Mouse (Mus musculus) embryo, embryonic 10.5 days (tissue): ENCODE data around the gene Asl.

Experiments
- DNase-seq: peaks from one replicate; pipeline ENCODE4 v3.0.0-alpha.2; 2015; ENCODE audit warnings: low spot score

Gene Asl

GRCm38 (mm10) chr5:130029142-130029897 is at the start of gene Asl, which contains the start of gene Crcp:
Gene Asl (minus strand): TSS chr5:130029247.
Gene Crcp (plus strand): TSS chr5:130029290.
- peak; percentile 86 for DNase-seq

DNA sequence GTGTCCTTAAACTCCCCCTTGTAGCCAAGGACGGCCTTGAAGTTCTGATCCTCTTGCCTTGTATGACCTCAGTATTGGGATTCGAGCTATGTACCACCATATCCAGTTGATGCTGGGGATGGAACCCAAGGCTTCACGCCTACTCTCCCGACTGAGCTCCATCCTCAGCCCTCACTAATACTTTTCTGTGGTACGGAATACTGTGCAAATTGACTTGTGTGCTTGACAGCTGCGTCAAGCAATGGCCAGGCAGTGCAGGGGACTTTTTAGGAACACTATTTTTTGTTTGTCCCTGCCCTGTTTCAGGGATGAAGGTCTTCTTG is 49.7 kb upstream of the Asl start:
- DNase-seq, result no peak

DNA sequence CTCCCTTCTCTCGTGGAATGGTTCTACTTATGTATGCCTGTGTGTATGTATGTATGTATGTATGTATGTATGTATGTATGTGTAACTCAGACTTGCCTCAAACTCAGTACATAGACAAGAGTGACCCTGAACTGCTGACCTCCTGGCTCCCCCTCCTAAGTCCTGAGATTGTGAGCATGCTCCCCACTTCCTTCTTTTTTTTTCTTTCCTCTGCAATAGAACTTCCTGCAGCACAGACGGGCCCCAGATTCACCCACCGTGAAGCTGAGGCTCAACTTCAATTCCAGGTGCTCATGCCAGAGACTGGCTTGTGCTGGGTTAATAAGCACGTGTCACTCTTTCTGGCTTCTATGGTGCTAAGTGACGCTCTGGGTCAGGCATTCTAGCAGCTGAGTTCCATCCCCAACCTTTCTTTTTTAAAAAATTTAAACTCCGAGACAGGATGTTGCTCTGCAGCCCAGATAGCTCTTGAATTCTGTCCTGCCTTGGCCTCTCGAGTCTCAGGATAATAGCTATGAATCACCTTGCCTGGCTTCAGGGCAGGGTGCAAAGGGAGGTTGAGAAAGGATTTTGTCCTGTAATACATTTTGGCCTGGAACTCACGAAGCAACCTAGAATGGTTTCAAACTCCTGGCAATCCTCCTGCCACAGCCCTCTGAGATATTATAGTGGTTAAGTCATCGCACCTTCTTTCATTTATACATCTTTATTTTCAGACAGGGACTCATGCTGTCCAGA is 49.2 kb upstream of the Asl start:
- no peak for DNase-seq

- no peak for DNase-seq
These were observed 47.3 kb upstream of the Asl start for GRCm38 (mm10) chr5:130076396-130076795.

DNA sequence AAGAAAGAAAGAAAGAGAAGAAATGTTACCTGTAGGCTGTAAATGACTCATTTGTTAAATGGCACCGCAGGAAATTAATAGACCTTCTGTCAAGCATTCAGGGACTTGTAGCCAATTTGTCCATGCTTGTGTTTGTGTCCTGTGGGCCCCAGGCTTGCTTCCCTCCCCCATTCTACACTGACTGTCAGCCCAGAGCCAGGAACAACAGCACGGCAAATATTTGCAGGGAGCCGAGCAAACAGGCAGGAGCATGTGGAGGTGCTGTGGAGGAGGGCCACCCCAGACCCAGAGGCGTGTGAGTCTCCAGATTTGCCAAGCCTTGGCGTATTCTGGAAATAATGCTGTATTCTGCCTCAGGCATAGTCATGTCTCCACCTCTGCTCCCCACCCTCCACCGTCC is 45.4 kb upstream of the Asl start:
- DNase-seq, result no peak

- no peak for DNase-seq
These were observed 44.0 kb upstream of the Asl start, which contains the start of gene Tpst1 for GRCm38 (mm10) chr5:130073026-130073425. Gene Tpst1 (plus strand): TSS chr5:130073326.

GRCm38 (mm10) chr5:130067841-130068264 is 38.8 kb upstream of the Asl start:
- no peak for DNase-seq

GRCm38 (mm10) chr5:130065579-130065978 is 36.5 kb upstream of the Asl start:
- peak; percentile 20 for DNase-seq

DNA sequence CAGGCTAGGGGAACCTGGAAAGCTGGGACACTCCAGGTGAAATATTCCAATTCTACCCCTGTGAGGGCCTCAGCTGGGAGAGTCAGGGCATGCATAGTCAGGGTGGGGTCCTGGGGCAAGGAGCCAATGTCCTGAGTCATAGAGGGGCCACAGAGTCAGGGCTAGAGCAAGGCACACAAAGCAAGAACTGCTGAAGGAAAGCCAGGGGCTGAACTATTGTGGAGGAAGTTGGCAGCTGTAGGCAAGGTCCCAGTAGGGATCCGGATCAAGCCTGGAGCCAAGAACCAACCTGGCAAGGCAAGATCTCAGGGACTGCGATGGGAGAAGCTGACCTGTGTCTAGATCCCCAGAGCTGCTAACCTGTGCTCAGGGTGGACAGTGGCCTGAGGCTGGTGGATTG is 34.7 kb upstream of the Asl start:
- no peak for DNase-seq

DNA sequence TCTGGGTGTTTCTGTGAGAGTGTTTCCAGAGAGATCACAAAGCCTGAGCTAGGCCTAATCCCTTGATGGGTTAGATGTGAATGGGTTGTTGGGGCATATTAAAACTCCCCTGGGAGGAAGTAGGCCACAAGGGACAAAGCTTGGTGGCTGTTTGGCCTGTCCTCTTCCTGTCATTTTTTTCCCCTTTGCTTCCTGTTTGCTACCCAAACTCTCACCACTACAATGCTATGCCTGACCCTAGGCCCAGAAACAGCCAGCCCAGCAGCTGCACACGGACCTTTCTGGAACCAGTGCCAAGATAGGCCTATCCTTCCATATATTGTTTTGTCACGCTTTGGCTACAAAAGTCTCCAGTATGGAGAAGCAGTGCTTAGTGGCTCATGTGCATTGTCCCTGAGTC is 33.0 kb upstream of the Asl start:
- no peak for DNase-seq

GRCm38 (mm10) chr5:130060329-130060665 is 31.2 kb upstream of the Asl start:
- no peak for DNase-seq

DNA sequence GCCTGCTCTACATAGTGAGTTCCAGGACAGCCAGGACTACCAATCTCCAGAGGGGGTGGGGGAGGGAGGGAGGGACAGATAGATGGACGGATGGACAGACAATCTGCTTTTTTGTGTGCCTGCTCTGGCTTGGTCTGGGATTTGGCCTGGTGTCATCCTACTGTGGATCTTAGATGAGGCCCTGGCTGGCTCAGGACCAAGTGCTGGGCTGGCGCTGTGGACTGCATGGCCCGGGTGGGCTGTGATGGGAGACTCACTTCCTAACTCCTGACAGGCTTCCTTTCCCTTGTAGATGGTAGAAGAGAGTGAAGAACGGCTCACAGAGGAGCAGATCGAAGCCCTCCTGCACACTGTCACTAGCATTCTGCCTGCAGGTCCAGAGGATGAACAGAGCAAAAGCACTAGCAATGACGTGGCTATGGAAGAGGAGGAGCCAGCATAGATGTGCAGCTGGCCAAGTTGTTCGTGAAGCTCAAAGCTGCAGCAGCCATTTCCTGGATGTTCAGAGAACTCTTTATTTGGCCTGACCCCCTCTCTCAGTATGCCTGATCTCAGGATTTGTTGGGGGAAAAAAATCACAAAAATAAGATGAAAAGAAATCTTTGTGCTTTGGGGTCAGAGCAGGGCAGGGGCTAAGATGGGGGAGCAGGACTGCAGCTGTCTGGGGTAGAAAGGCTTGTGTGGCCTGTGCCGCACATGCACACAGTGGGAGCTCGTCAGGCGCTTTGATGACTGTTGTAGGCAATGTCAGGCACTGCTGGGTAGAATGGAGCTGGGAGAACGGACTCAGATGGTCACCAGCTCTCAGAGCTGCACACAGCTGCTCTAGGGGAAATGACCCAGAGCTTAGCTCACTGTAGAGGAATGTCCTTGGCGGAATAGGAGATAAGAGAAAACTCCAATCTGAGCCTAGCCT is 30.6 kb upstream of the Asl start:
- DNase-seq, result peak; percentile 16

DNA sequence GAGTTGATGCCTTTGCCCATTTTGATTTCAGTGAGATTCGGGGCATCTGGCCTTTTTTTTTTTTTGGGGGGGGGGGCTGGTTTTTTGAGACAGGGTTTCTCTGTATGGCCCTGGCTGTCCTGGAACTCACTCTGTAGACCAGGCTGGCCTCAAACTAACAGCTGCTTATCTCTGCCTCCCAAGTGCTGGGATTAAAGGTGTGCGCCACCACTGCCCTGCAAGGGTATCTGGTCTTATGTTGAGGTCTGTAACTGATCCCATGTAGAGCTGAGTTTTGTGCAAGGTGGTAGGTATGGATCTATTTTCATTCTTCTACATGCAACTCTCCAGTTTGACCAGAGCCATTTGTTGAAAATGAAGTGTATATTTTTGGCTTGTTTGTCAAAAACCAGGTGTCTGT is 27.3 kb upstream of the Asl start:
- no peak for DNase-seq

- no peak for DNase-seq
These were observed 26.6 kb upstream of the Asl start for GRCm38 (mm10) chr5:130055688-130056087.

DNA sequence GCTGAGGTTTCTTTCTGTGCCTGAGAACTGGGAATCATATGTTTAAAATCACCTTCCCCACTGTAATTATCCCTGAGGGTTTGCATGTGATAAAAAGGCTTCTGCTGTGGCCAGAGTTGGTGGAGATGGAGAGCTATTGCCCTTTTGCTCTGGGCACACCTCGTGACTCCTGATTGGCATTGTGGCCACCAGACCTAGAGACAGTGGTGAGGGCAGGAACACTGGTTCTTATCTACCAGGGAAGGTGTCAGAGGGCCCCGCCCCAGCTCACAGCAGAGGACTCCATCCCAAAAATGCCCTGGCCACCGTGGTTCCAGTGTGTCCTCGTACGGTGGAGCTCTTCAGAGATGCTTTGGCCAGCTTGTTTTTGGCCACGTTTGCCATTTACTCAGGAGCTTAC is 23.9 kb upstream of the Asl start:
- no peak for DNase-seq

GRCm38 (mm10) chr5:130052510-130052909 is 23.5 kb upstream of the Asl start:
- DNase-seq, result no peak

GRCm38 (mm10) chr5:130051073-130051860 is 22.2 kb upstream of the Asl start:
- no peak for DNase-seq

GRCm38 (mm10) chr5:130050416-130050815 is 21.4 kb upstream of the Asl start:
- no peak for DNase-seq

DNA sequence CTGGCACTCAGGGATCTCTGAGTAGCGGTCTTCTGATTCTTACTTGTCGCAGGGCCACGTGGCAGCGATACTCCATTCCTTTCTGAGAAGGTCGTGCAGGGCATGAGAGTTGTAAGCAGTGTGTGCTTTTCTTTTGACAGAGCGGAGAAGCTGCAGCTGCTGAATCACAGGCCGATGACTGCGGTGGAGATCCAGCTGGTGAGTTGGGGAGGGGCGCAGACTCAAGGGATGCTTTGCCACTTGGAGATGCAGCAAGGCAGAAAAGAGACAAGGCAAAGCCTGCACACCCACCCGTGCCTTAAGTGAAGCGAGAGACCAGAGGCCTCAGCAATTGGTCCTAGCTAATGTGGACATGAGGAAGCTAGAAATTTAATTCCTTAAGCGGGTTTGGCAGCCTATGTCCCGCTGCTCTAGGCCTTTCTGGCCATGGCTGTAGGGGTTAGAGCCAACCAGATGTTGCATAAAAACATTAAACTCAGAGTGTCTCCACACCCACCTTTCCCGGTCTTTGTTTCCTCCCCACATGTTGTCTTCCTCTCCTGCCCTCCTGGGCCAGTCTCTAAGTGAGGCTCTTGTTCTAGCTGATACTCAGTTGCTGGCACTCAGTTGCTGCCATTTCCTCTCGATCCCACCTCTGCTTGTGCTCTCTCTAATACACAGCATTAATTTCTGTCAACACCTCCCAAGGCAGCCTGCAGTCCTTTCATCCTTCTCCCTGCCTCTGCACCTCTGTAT is 19.9 kb upstream of the Asl start:
- DNase-seq, result no peak

DNA sequence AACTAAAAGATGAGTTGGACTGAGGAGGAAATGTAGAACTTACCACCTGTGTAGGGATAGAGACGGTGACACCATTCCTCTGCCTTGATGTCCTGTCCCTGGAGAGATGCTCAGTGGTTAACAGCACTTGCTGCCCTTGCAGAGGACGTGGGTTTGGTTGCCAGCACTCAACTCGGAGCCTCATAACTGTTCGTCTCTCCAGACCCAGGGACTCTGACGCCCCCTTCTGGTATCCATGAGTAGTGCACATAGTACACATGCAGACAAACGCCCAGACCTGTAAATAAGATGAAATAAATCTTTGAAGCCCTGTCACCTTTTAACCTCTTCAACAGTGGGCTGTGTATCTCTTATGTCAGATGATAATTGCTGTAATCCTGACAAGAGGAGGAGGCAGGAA is 18.0 kb upstream of the Asl start:
- no peak for DNase-seq

DNA sequence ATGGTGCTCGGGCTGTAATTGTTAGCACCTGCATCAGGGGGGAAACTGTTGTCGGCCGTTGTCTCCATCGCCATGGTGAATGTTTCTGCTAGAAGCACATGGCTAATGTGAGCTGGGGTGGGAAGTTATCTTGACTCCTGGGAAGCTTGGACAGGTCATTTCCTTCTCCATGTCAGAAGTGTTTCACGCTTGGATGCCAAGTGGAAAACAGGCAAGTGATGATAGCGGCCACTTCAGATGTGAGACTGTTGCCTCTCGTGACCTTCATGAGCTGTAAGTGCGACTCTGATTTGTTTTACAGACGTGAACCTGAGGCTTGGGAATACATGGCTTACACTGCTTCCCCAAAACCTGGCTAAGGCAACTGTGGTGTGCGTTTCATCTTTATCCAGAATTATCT is 17.5 kb upstream of the Asl start:
- DNase-seq, result no peak
